Mouse (Mus musculus) midbrain, embryonic 16.5 days (tissue): ENCODE data around the gene G6pc. TPM values are rescaled to one million over a fixed set of nuclear protein-coding genes. Genes with fewer than 3 reads are reported as not detected.
"Not testable (repeated sequence)": the region's sequence is repeated elsewhere in the genome, so short reads cannot be mapped to it uniquely, and the experiment has no call there.

ENCODE experiments used
- ATAC-seq: fragments of 200-750 bp; cut with Nextera tagmentation; 2 replicates; pipeline ENCODE4 v1.8.0; 2017; ENCODE audit warnings: moderate TSS enrichment
- H3K27ac ChIP-seq: fragments of 300-500 bp; sonication (generic); 2 replicates; pipeline ENCODE4 v1.5.1; 2014; ENCODE audit warnings: mild to moderate bottlenecking, low read length, mixed read lengths
- H3K27me3 ChIP-seq: fragments of 300-500 bp; sonication (generic); 2 replicates; pipeline ENCODE4 v1.6.1; 2014; ENCODE audit warnings: low read depth, low read length, mixed read lengths; ENCODE audit not compliant: control insufficient read depth, insufficient read depth
- H3K36me3 ChIP-seq: fragments of 300-500 bp; sonication (generic); 2 replicates; pipeline ENCODE4 v1.6.1; 2014; ENCODE audit warnings: mild to moderate bottlenecking, low read length, moderate library complexity, mixed read lengths; ENCODE audit not compliant: control insufficient read depth, insufficient read depth
- H3K4me1 ChIP-seq: fragments of 300-500 bp; sonication (generic); 2 replicates; pipeline ENCODE4 v1.6.1; 2014; ENCODE audit warnings: mild to moderate bottlenecking, low read length, mixed read lengths; ENCODE audit not compliant: control insufficient read depth, insufficient read depth
- H3K4me2 ChIP-seq: fragments of 300-500 bp; sonication (generic); 2 replicates; pipeline ENCODE4 v1.6.1; 2014; ENCODE audit warnings: mild to moderate bottlenecking, low read length, mixed read lengths
- H3K4me3 ChIP-seq: fragments of 300-500 bp; sonication (generic); 2 replicates; pipeline ENCODE4 v1.5.1; 2014; ENCODE audit warnings: low read depth, mild to moderate bottlenecking, low read length, moderate library complexity, mixed read lengths
- H3K9ac ChIP-seq: fragments of 300-500 bp; sonication (generic); 2 replicates; pipeline ENCODE4 v1.6.1; 2014; ENCODE audit warnings: low read depth, low read length, mixed read lengths
- H3K9me3 ChIP-seq: fragments of 300-500 bp; sonication (generic); replicated peaks from 2 replicates; pipeline ENCODE4 v1.6.1; 2014; ENCODE audit warnings: mild to moderate bottlenecking, low read length, mixed read lengths; ENCODE audit not compliant: control insufficient read depth, poor library complexity, severe bottlenecking
- WGBS: fragments of 180-500 bp; shearing (Covaris S2); extraction: QIAGEN DNeasy Blood & Tissue Kit; methylation state at CpG from one replicate; pipeline ENCODE4 v1.1.7; 2014; 5-methylcytosine and 5-hydroxymethylcytosine counted together
- polyA plus RNA-seq: library from polyadenylated mRNA; unstranded; fragments of >200 nt; fragmentation: Nextera tagmentation; extraction: Ambion mirVana; gene quantifications from 2 replicates; pipeline ENCODE4 v1.2.1, GENCODE M21; 2015

G6pc gene
- not detected in 2 replicates for polyA plus RNA-seq

DNA sequence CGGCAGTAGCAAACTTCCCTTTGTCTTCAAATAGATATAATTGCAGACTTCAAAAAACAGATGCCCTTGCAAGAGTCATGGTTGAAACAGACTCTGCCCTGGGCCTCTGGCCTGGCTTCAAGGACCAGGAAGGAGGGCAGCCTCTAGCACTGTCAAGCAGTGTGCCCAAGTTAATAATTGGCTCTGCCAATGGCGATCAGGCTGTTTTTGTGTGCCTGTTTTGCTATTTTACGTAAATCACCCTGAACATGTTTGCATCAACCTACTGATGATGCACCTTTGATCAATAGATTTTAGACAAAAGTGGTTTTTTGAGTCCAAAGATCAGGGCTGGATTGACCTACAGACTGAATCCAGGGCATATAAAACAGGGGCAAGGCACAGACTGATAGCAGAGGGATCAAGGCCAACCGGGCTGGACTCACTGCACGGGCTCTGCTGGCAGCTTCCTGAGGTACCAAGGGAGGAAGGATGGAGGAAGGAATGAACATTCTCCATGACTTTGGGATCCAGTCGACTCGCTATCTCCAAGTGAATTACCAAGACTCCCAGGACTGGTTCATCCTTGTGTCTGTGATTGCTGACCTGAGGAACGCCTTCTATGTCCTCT, at the start of gene G6pc:
TSS of gene G6pc (plus strand) at position 236 of the 610 bp plus-strand sequence.
- Histone ChIP-seq H3K9me3 (no peaks in the 10 kb centered on the region), H3K36me3 (no peaks in the 10 kb centered on the region), H3K4me1 (no peaks in the 10 kb centered on the region), H3K4me2 (no peak within 1 kb of the TSS), H3K27ac (no peak within 1 kb of the TSS), H3K27me3 (no peaks in the 10 kb centered on the region), H3K9ac (no peak within 1 kb of the TSS), H3K4me3 (no peak within 1 kb of the TSS)
- no peak for ATAC-seq
- 91% methylated on average over 8 of the region's 8 CpGs for WGBS

DNA sequence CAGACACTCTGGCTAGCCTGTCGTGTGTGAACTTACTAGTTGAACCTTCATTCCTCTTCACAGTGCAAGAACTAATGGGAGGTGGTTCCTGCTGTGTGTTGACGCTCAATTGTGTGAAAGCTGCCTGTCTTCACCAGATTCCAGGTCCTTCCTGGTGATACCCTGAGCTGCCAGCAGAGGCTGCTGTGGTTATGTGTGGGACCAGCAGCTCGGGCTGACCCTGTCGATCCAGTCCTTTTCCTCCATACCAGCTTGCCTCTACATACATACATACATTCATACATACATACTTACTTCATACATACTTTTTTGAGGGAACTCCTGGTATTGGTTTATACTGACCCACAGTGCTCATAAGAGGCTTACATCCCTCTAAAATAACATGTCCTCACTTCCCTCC, 43.8 kb upstream of the G6pc start:
- no peak overlapping the region for H3K27ac ChIP-seq
- H3K9ac ChIP-seq, result no peak overlapping the region
- no peaks in the 10 kb centered on the region for H3K9me3 ChIP-seq
- 9% methylated on average over 4 of the region's 4 CpGs for WGBS
- peaks cover 35% of the 10 kb centered on the region for H3K36me3 ChIP-seq
- no peak overlapping the region for H3K4me3 ChIP-seq
- no peaks in the 10 kb centered on the region for H3K4me1 ChIP-seq
- ATAC-seq, result no peak
- H3K4me2 ChIP-seq, result no peak overlapping the region
- H3K27me3 ChIP-seq, result no peaks in the 10 kb centered on the region

DNA sequence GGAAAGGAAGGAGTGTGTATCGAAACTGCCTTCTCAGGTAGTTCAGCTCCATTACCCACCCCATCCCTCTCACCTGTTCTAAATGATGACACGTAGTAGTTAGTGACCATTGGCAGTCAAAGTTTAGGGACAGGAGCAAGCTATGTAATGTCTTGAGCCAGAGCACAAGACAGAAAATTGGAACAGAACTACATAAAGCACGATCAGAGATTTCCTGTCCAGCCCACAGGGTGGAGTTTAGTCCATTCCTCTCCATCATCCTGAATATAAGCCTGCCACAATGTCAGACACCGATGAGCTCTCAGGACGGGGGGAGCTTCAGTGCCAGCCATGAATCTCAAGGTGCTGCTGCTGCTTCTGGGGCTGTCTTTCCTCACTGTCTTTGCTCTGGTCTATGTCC, 42.6 kb upstream of the G6pc start, which contains the start of gene Aoc2:
TSS of gene Aoc2 (plus strand) at position 301 of the 400 bp plus-strand sequence.
- peaks cover 31% of the 10 kb centered on the region for H3K36me3 ChIP-seq
- H3K9ac ChIP-seq, result no peak within 1 kb of the TSS
- no peak within 1 kb of the TSS for H3K27ac ChIP-seq
- no peaks in the 10 kb centered on the region for H3K27me3 ChIP-seq
- whole genome bisulfite sequencing, result 98% methylated on average over 5 of the region's 5 CpGs
- H3K9me3 ChIP-seq, result no peaks in the 10 kb centered on the region
- H3K4me2 ChIP-seq, result no peak within 1 kb of the TSS
- no peak for ATAC-seq
- H3K4me1 ChIP-seq, result no peaks in the 10 kb centered on the region
- no peak within 1 kb of the TSS for H3K4me3 ChIP-seq

- H3K4me1 ChIP-seq, H3K9me3 ChIP-seq, H3K4me3 ChIP-seq, H3K9ac ChIP-seq, H3K27me3 ChIP-seq, H3K27ac ChIP-seq, H3K4me2 ChIP-seq, ATAC-seq: not testable (repeated sequence)
- H3K36me3 ChIP-seq, result peaks cover 27% of the 10 kb centered on the region
- 94% methylated on average over 11 of the region's 11 CpGs for WGBS
These were observed 42.2 kb upstream of the G6pc start for GRCm38 (mm10) chr11:101325201-101325600.

GRCm38 (mm10) chr11:101326147-101326546, 41.2 kb upstream of the G6pc start:
- H3K4me1 ChIP-seq, result no peaks in the 10 kb centered on the region
- H3K9ac ChIP-seq, result no peak overlapping the region
- no peaks in the 10 kb centered on the region for H3K27me3 ChIP-seq
- no peak overlapping the region for H3K4me2 ChIP-seq
- no peak overlapping the region for H3K4me3 ChIP-seq
- no peak for ATAC-seq
- 89% methylated on average over 11 of the region's 11 CpGs for WGBS
- H3K27ac ChIP-seq, result no peak overlapping the region
- peaks cover 22% of the 10 kb centered on the region for H3K36me3 ChIP-seq
- no peaks in the 10 kb centered on the region for H3K9me3 ChIP-seq

DNA sequence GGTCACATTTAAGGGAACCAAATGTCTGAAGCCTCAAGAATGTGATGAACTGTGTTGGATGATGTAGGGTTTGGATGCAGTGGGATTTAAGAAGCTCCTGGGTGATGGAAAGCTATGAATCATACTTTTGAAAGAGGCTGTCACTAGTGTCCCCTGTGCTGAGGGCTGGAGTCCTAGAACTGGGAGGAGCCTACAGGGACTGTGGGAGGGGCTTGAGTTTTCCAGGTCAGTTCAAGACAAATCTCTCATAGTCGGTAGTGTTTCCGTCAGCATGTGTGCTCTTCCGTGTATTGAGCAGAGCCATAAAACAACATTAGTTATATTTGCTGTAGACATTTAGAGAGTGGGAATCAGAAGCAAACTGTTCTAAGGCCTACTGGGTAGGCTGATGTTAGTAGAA, 40.0 kb upstream of the G6pc start:
- Histone ChIP-seq H3K36me3 (peaks cover 16% of the 10 kb centered on the region), H3K4me2 (no peak overlapping the region), H3K9me3 (no peaks in the 10 kb centered on the region), H3K27me3 (no peaks in the 10 kb centered on the region), H3K4me1 (no peaks in the 10 kb centered on the region), H3K9ac (no peak overlapping the region), H3K4me3 (no peak overlapping the region), H3K27ac (no peak overlapping the region)
- no peak for ATAC-seq
- WGBS, result 68% methylated on average over 3 of the region's 3 CpGs

DNA sequence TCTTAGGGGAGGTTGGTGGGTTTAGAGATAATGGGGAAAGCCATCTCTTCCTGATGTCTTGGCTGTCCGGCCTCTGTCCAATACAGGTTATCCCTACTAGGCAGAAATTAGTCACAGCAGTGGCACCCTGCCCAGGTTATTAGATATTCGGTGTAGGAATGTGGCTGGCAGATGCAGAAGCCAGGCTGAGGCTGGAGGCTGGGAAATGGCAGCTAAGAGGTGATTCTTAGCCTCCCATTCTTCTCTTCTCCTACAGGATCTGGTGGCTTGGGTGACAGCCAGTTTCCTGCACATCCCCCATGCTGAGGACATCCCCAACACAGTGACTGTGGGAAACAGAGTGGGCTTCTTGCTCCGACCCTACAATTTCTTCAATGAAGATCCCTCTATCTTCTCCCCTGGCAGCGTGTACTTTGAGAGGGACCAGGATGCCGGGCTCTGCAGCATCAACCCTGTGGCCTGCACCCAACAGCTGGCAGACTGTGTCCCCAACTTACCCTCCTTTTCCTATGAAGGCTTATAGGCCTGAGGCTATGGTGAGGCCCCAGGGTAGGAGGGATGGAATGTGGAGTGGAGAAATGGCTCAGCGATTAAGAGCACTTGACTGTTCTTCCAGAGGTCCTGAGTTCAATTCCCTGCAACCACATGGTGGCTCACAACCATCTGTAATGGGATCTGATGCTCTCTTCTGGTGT, 38.3 kb upstream of the G6pc start:
- WGBS, result 77% methylated on average over 6 of the region's 6 CpGs
- no peak overlapping the region for H3K27ac ChIP-seq
- H3K27me3 ChIP-seq, result no peaks in the 10 kb centered on the region
- H3K9me3 ChIP-seq, result no peaks in the 10 kb centered on the region
- H3K4me2 ChIP-seq, result no peak overlapping the region
- no peak overlapping the region for H3K9ac ChIP-seq
- no peak for ATAC-seq
- H3K4me3 ChIP-seq, result no peak overlapping the region
- H3K36me3 ChIP-seq, result peaks cover 12% of the 10 kb centered on the region
- H3K4me1 ChIP-seq, result no peaks in the 10 kb centered on the region

DNA sequence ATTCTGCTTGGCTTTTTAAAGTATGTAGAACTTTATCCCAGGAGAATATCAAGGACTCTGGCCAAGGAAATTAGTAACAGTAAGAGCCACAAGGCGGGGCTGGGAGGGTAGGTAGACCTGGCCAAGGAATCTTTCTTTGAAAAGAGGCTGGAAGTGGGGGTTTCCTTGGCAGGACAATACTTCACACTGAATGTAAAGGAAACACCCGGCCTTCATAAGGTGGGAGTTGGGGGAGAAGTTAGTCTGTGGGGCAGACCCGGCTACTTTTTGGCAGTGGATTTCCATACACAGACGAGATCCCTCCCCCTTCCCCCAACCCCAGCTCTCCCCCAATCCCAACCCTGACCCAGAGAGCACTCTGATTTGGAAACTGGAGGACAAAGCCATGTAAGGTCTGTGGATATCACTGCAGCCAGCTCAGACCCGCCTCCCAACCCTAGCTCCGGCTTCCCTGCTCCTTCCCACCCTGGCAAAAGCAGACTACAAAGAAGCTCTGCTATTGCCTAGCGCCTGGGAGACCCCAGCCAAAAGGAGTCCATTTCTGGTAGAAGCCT, 36.9 kb upstream of the G6pc start, which contains the start of gene Aoc3:
TSS of gene Aoc3 (plus strand) at position 235 of the 554 bp plus-strand sequence.
- 72% methylated on average over 7 of the region's 7 CpGs for WGBS
- Histone ChIP-seq H3K27ac (no peak within 1 kb of the TSS), H3K4me1 (no peaks in the 10 kb centered on the region), H3K9me3 (no peaks in the 10 kb centered on the region), H3K36me3 (peaks cover 4% of the 10 kb centered on the region; the same call in 1 of the 2 replicates), H3K4me2 (no peak within 1 kb of the TSS), H3K9ac (no peak within 1 kb of the TSS), H3K27me3 (no peaks in the 10 kb centered on the region), H3K4me3 (no peak within 1 kb of the TSS)
- ATAC-seq, result no peak

DNA sequence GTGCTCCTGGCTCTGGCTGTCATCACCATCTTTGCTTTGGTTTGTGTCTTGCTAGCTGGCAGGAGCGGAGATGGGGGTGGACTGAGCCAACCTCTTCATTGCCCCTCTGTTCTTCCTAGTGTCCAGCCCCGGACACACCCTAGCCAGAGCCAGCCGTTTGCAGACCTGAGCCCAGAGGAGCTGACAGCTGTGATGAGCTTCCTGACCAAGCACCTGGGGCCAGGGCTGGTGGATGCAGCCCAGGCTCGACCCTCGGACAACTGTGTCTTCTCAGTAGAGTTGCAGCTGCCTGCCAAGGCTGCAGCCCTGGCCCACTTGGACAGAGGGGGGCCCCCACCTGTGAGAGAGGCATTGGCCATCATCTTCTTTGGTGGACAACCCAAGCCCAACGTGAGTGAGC, 36.4 kb upstream of the G6pc start:
- not testable (repeated sequence) for H3K4me1 ChIP-seq, H3K4me2 ChIP-seq, H3K4me3 ChIP-seq, H3K9me3 ChIP-seq, H3K36me3 ChIP-seq, H3K9ac ChIP-seq, ATAC-seq, H3K27me3 ChIP-seq, H3K27ac ChIP-seq
- WGBS, result 77% methylated on average over 4 of the region's 6 CpGs
